Mouse (Mus musculus) E14TG2a.4 (cell line): ENCODE results near the gene Capn5.

ENCODE experiments used
- CTCF ChIP-seq: conservative IDR thresholded peaks from 2 replicates; pipeline ENCODE4 v1.5.1; 2014; ENCODE audit warnings: low read length
- NANOG ChIP-seq: IDR thresholded peaks from 2 replicates; pipeline ENCODE4 v1.6.1; 2014; ENCODE audit warnings: borderline replicate concordance, low read length, mixed read lengths
- POU5F1 ChIP-seq: IDR thresholded peaks from 2 replicates; pipeline ENCODE4 v1.6.1; 2014; ENCODE audit warnings: low read length, borderline replicate concordance

GRCm38 (mm10) chr7:98121673-98122072 is 56.4 kb downstream of the Capn5 start:
- TF ChIP-seq CTCF (no peak), NANOG (no peak), POU5F1 (no peak)
